ENCODE assay signal across 8 mouse cellular contexts in the genomic region with DNA sequence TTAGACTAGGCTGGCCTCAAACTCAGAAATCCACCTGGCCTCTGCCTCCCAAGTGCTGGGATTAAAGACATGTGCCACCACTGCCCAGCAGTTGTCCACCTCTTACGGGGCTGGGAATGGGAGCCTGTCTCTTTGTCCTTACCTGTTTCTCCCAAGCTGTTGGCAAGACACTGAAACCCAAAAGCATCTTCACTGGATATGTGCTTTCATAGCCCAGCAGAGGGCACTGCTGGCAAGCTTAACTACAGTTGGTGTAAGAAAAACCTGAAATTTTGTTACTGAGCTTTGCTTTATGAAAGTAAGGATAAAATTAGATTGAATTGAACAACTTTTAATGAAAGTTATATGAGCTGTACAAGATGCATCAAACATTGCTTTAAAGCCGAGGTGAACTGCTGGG. TPM values are rescaled to one million over a fixed set of nuclear protein-coding genes. Genes with fewer than 3 reads are reported as not detected.
A peak's percentile ranks its signal among the peaks of the same experiment; 100 is the strongest.
DNase-seq lines count a peak whose midpoint lies in the region; ATAC-seq lines count a peak whose summit lies in the region.

No protein-coding gene starts in this region.

- no peaks in the 10 kb centered on the region for H3K4me1 ChIP-seq in kidney, embryonic 14.5 days (ENCODE audit: control insufficient read depth, insufficient read depth, low read length)
- peaks cover 7% of the 10 kb centered on the region; the same call in 1 of the 2 replicates for H3K4me1 ChIP-seq in hindbrain, embryonic 15.5 days (replicated peaks)

- H3K4me3 ChIP-seq in kidney, embryonic 14.5 days (ENCODE audit: low read length): no peak overlapping the region
- no peak overlapping the region for H3K4me3 ChIP-seq in hindbrain, embryonic 15.5 days

- H3K27ac ChIP-seq in kidney, embryonic 14.5 days (ENCODE audit: low read depth, low read length): no peak overlapping the region
- H3K27ac ChIP-seq in hindbrain, embryonic 15.5 days (replicated peaks): 0 out of 2 replicates have a peak overlapping the region, but pooled peaks have one; percentile 36

- peaks cover 21% of the 10 kb centered on the region for H3K36me3 ChIP-seq in kidney, embryonic 14.5 days (ENCODE audit: control insufficient read depth, insufficient read depth, low read length)
- H3K36me3 ChIP-seq in hindbrain, embryonic 15.5 days: peaks cover 20% of the 10 kb centered on the region

- no peak overlapping the region for H3K9ac ChIP-seq in kidney, embryonic 14.5 days (ENCODE audit: low read depth, low read length)
- no peak overlapping the region for H3K9ac ChIP-seq in hindbrain, embryonic 15.5 days

- intact Hi-C loops in left cerebral cortex, postnatal 4 days (cut with DNase I): no loop called here

- no peak overlapping the region for H3K4me2 ChIP-seq in kidney, embryonic 14.5 days (replicated peaks; ENCODE audit: low read depth, low read length)
- no peak overlapping the region for H3K4me2 ChIP-seq in hindbrain, embryonic 15.5 days

- no peak for ATAC-seq in kidney, embryonic 14.5 days (ENCODE audit: low FRiP score, low TSS enrichment)
- no peak for ATAC-seq in hindbrain, embryonic 15.5 days (ENCODE audit: low FRiP score, low read depth)
- ATAC-seq in megakaryocyte-erythroid progenitor cell, adult 5-6 weeks (replicated peaks; ENCODE audit: low FRiP score, low TSS enrichment, poor library complexity, severe bottlenecking): no peak

- H3K27me3 ChIP-seq in kidney, embryonic 14.5 days (ENCODE audit: control insufficient read depth, insufficient read depth, low read length): no peaks in the 10 kb centered on the region
- no peaks in the 10 kb centered on the region for H3K27me3 ChIP-seq in hindbrain, embryonic 15.5 days

- DNase-seq in kidney, adult 18-20 months: peak; percentile 72
- peak; percentile 32 for DNase-seq in Muller cell, postnatal 12 days (ENCODE audit: inconsistent ontology term)
- DNase-seq in cerebellum, adult 8-10 months: peak; percentile 49
- peak; percentile 66 for DNase-seq in left cerebral cortex, postnatal 4 days
- DNase-seq in retina, postnatal 1 day: peak; percentile 77

- no peaks in the 10 kb centered on the region for H3K9me3 ChIP-seq in kidney, embryonic 14.5 days (ENCODE audit: control insufficient read depth, low read length)
- no peaks in the 10 kb centered on the region for H3K9me3 ChIP-seq in hindbrain, embryonic 15.5 days

- 38% methylated on average over 2 of the region's 2 CpGs for WGBS in kidney, embryonic 14.5 days
- 28% methylated on average over 2 of the region's 2 CpGs for WGBS in hindbrain, embryonic 15.5 days

RNA-seq across cellular contexts. Expression of gene Abl1, which starts 4.5 kb away (rescaled TPM):
- 30.9 and 54.6 TPM in 2 replicates for polyA plus RNA-seq in kidney, embryonic 14.5 days (2014; fragmentation: Nextera tagmentation; extraction: Ambion mirVana)
- polyA plus RNA-seq in hindbrain, embryonic 15.5 days (2015; fragmentation: Nextera tagmentation; extraction: Ambion mirVana): 17.6 and 18.1 TPM in 2 replicates
- total RNA-seq in left cerebral cortex, postnatal 4 days (2021): 10 to 100 TPM; 51.3 to 54.4 TPM
- total RNA-seq in megakaryocyte-erythroid progenitor cell, adult 5-6 weeks (2014; fragmentation: Nextera tagmentation): 40.2 and 40.4 TPM in 2 replicates
- 20.9 and 22.9 TPM in 2 replicates for total RNA-seq in megakaryocyte-erythroid progenitor cell, adult 5-6 weeks (2017)

RNA-seq across cellular contexts. Expression of gene Exosc2, which starts 13.2 kb away (rescaled TPM):
- polyA plus RNA-seq in kidney, embryonic 14.5 days (2014; fragmentation: Nextera tagmentation; extraction: Ambion mirVana): 64.9 and 73.6 TPM in 2 replicates
- polyA plus RNA-seq in hindbrain, embryonic 15.5 days (2015; fragmentation: Nextera tagmentation; extraction: Ambion mirVana): 42.0 and 42.4 TPM in 2 replicates
- total RNA-seq in left cerebral cortex, postnatal 4 days (2021): 10 to 100 TPM; 28.4 to 29.0 TPM
- 89.1 and 94.6 TPM in 2 replicates for total RNA-seq in megakaryocyte-erythroid progenitor cell, adult 5-6 weeks (2014; fragmentation: Nextera tagmentation)
- 115 and 151 TPM in 2 replicates for total RNA-seq in megakaryocyte-erythroid progenitor cell, adult 5-6 weeks (2017)

RNA-seq across cellular contexts. Expression of gene Prdm12, which starts 43.8 kb away (rescaled TPM):
- not detected in 2 replicates for polyA plus RNA-seq in kidney, embryonic 14.5 days (2014; fragmentation: Nextera tagmentation; extraction: Ambion mirVana)
- polyA plus RNA-seq in hindbrain, embryonic 15.5 days (2015; fragmentation: Nextera tagmentation; extraction: Ambion mirVana): 1.7 and 3.1 TPM in 2 replicates
- under 1 TPM; 0.44 to 0.64 TPM for total RNA-seq in left cerebral cortex, postnatal 4 days (2021)
- total RNA-seq in megakaryocyte-erythroid progenitor cell, adult 5-6 weeks (2014; fragmentation: Nextera tagmentation): not detected in 2 replicates
- not detected in 2 replicates for total RNA-seq in megakaryocyte-erythroid progenitor cell, adult 5-6 weeks (2017)
